Mouse (Mus musculus) testis, adult 2 months (tissue): ENCODE measurements around the gene Ccnj. TPM values are rescaled to one million over a fixed set of nuclear protein-coding genes. Genes with fewer than 3 reads are reported as not detected.

Experiments
- H3K27ac ChIP-seq: fragments of 200-500 bp; 2 replicates; pipeline ENCODE4 v1.5.1; 2012; ENCODE audit warnings: low read depth, low read length; ENCODE audit not compliant: control insufficient read depth, insufficient read depth
- H3K27me3 ChIP-seq: fragments of 200-500 bp; 2 replicates; pipeline ENCODE4 v1.6.1; 2012; ENCODE audit warnings: mild to moderate bottlenecking, low read length, moderate library complexity; ENCODE audit not compliant: control insufficient read depth, insufficient read depth
- H3K36me3 ChIP-seq: fragments of 200-500 bp; 2 replicates; pipeline ENCODE4 v1.6.1; 2012; ENCODE audit warnings: mild to moderate bottlenecking, low read length; ENCODE audit not compliant: control insufficient read depth, insufficient read depth
- H3K4me1 ChIP-seq: fragments of 200-500 bp; 2 replicates; pipeline ENCODE4 v1.6.1; 2012; ENCODE audit warnings: low read length; ENCODE audit not compliant: control insufficient read depth, insufficient read depth
- H3K4me3 ChIP-seq: fragments of 200-500 bp; 2 replicates; pipeline ENCODE4 v1.5.1; 2012; ENCODE audit warnings: low read depth, mild to moderate bottlenecking, low read length, moderate library complexity, mixed read lengths; ENCODE audit not compliant: control insufficient read depth
- CTCF ChIP-seq: fragments of 200-500 bp; IDR thresholded peaks from 2 replicates; pipeline ENCODE4 v1.5.1; 2012; ENCODE audit warnings: low read depth, mild to moderate bottlenecking, inconsistent platforms, low read length, moderate library complexity; ENCODE audit not compliant: control insufficient read depth, insufficient read depth, insufficient replicate concordance
- POLR2A ChIP-seq: fragments of 200-500 bp; IDR thresholded peaks from 2 replicates; pipeline ENCODE4 v1.6.1; 2012; ENCODE audit warnings: low read depth, mild to moderate bottlenecking, inconsistent platforms, low read length, moderate library complexity; ENCODE audit not compliant: control insufficient read depth
- polyA plus RNA-seq: library from polyadenylated mRNA; depleted of rRNA; stranded (reverse); fragments of >200 nt; gene quantifications from 2 replicates; pipeline ENCODE4 v1.2.3, GENCODE M21; 2012; rRNA removed

Ccnj gene
- polyA plus RNA-seq, 1 experiment: 1.7 TPM

DNA sequence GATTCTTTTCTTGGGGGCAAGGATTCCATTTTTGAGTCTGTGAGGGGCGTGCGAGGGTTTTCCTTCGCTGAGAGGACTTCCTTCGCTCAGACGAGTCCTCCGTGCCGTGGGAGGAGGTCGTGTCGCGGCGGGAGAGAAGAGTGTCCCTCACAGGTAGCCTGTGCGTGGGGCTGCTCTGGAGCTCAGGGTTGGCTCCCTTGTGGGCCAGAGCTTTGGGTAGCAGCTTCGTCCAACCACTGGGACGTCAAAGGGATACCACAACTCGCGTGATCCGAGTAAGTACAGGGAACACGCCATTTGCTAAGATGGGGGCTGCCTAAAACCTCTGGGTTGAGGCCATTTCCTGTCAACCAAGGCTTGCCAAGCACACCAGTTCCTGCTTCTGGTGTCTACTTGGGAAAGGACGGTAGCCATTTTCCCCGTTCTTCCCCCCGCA, 63.0 kb downstream of the Ccnj start:
- TF ChIP-seq CTCF: peak; percentile 8; the same call in 1 of the 2 replicates
- peak; percentile 77; the same call in 1 of the 2 replicates for TF ChIP-seq POLR2A
- Histone ChIP-seq H3K4me3 (peak overlapping the region; percentile 93), H3K36me3 (no peaks in the 10 kb centered on the region), H3K27me3 (no peaks in the 10 kb centered on the region), H3K27ac (peak overlapping the region; percentile 93), H3K4me1 (peaks cover 2% of the 10 kb centered on the region)

DNA sequence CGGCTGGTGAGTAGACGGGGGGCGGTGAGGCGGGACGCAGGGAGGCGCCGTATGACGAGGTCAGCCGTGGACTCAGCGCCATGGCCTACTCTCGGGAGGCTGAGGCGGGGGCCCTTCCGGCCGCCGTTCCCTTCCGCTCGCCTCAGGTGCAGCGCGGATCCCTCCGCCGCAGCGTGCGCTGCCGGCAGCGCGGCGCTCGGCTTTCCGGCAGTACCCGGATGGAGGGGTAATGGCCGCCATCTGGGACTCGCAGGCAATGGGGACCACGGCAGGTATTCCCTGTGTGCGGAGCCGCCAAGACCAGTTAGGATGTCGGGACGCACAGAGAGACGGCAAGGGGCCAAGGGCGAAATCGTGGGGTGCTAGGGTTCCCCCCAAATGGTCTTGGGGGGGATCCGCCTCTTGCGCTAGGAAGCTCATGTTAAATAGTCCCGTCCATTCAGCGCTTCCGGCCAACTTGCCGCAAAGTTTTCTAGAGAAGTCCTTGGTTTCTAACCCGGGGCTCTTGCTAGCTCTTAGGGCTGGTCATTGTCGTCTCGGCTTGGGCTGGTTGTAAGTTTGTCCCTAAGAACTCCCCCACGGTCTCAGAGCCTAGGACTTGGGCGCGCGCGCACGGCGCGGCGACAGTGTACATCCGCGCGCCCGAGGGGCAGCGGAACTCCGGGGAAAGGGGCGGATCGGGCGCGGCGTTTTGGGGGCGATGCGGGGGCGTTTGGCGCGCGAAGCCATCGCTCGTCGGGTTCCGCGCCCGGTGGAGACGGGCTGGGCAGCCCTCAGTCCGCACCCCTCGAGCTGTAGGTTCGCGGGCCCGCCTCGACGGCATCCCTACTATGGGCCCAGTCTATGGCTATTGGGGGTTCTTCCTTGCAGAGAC, 63.7 kb downstream of the Ccnj start, which contains the start of gene Zfp518a:
Gene Zfp518a (plus strand): TSS at position 187 of the 874 bp plus-strand sequence.
- Histone ChIP-seq H3K36me3 (no peaks in the 10 kb centered on the region), H3K4me3 (peak within 1 kb of the TSS; percentile 93), H3K4me1 (peaks cover 2% of the 10 kb centered on the region), H3K27me3 (no peaks in the 10 kb centered on the region), H3K27ac (peak within 1 kb of the TSS; percentile 93)
- TF ChIP-seq POLR2A (peak; percentile 88), CTCF (no peak)

GRCm38 (mm10) chr19:40895393-40895703, 64.3 kb downstream of the Ccnj start:
- no peaks in the 10 kb centered on the region for H3K27me3 ChIP-seq

More at GRCm38 (mm10) chr19:40895393-40895703, 64.3 kb downstream of the Ccnj start:
- Histone ChIP-seq H3K36me3 (no peaks in the 10 kb centered on the region), H3K4me3 (peak overlapping the region; percentile 93), H3K27ac (peak overlapping the region; percentile 93), H3K4me1 (peaks cover 2% of the 10 kb centered on the region)
- no peak for TF ChIP-seq POLR2A
- TF ChIP-seq CTCF: no peak

Other genes with a start within 250 kb of the Ccnj start
- 4.3 and 4.8 TPM in 2 replicates for gene Aldh18a1, start 242.8 kb upstream of the Ccnj start, polyA plus RNA-seq
- 24.0 and 27.8 TPM in 2 replicates for gene Tctn3, start 219.0 kb upstream of the Ccnj start, polyA plus RNA-seq
- 36.6 and 41.4 TPM in 2 replicates for gene Entpd1, start 218.9 kb upstream of the Ccnj start, polyA plus RNA-seq
- 10.7 and 11.3 TPM in 2 replicates for gene Cc2d2b, start 82.5 kb upstream of the Ccnj start, polyA plus RNA-seq
- gene Zfp518a, start 63.4 kb downstream of the Ccnj start, polyA plus RNA-seq: 2.2 and 3.6 TPM in 2 replicates
- gene Blnk, start 163.3 kb downstream of the Ccnj start, polyA plus RNA-seq: 1.3 and 2.2 TPM in 2 replicates
- gene Dntt, start 198.0 kb downstream of the Ccnj start, polyA plus RNA-seq: 0.19 and 0.25 TPM in 2 replicates
- gene Opalin, start 245.8 kb downstream of the Ccnj start, polyA plus RNA-seq: not detected in 2 replicates